Mouse (Mus musculus): ENCODE measurements around the gene Procr.

Procr gene

GRCm38 (mm10) chr2:155804053-155804452, 53.1 kb downstream of the Procr start:
- DNase-seq (ENCODE audit: low read depth, low spot score) = no peak
